Mouse (Mus musculus) midbrain, embryonic 13.5 days (tissue): ENCODE measurements around the gene AI464131. TPM values are rescaled to one million over a fixed set of nuclear protein-coding genes. Genes with fewer than 3 reads are reported as not detected.
A peak's percentile ranks its signal among the peaks of the same experiment; 100 is the strongest.

Experiments
- ATAC-seq: fragments of 200-750 bp; cut with Nextera tagmentation; 2 replicates; pipeline ENCODE4 v1.8.0; 2017; ENCODE audit warnings: mild to moderate bottlenecking, moderate TSS enrichment, moderate library complexity
- H3K27ac ChIP-seq: fragments of 300-500 bp; sonication (generic); 2 replicates; pipeline ENCODE4 v1.5.1; 2015; ENCODE audit warnings: inconsistent platforms, mild to moderate bottlenecking, moderate library complexity
- H3K27me3 ChIP-seq: fragments of 300-500 bp; sonication (generic); 2 replicates; pipeline ENCODE4 v1.6.1; 2015; ENCODE audit warnings: mild to moderate bottlenecking, inconsistent platforms
- H3K36me3 ChIP-seq: fragments of 300-500 bp; sonication (generic); 2 replicates; pipeline ENCODE4 v1.6.1; 2015; ENCODE audit warnings: mild to moderate bottlenecking, inconsistent platforms
- H3K4me1 ChIP-seq: fragments of 300-500 bp; sonication (generic); replicated peaks from 2 replicates; pipeline ENCODE4 v1.6.1; 2015; ENCODE audit warnings: inconsistent platforms
- H3K4me2 ChIP-seq: fragments of 300-500 bp; sonication (generic); replicated peaks from 2 replicates; pipeline ENCODE4 v1.6.1; 2015; ENCODE audit warnings: moderate library complexity, mild to moderate bottlenecking, inconsistent platforms
- H3K4me3 ChIP-seq: fragments of 300-500 bp; sonication (generic); replicated peaks from 2 replicates; pipeline ENCODE4 v1.5.1; 2015; ENCODE audit warnings: mild to moderate bottlenecking, inconsistent platforms
- H3K9ac ChIP-seq: fragments of 300-500 bp; sonication (generic); replicated peaks from 2 replicates; pipeline ENCODE4 v1.6.1; 2015; ENCODE audit warnings: mild to moderate bottlenecking, inconsistent platforms
- H3K9me3 ChIP-seq: fragments of 300-500 bp; sonication (generic); 2 replicates; pipeline ENCODE4 v1.6.1; 2016; ENCODE audit warnings: mild to moderate bottlenecking, inconsistent platforms
- WGBS: fragments of 180-500 bp; shearing (Covaris S2); methylation state at CpG from one replicate; pipeline ENCODE4 v1.1.7; 2015; 5-methylcytosine and 5-hydroxymethylcytosine counted together
- polyA plus RNA-seq: library from polyadenylated mRNA; unstranded; fragments of >200 nt; fragmentation: Nextera tagmentation; extraction: Ambion mirVana; gene quantifications from 2 replicates; pipeline ENCODE4 v1.2.1, GENCODE M21; 2015

The AI464131 gene
- polyA plus RNA-seq, 1 experiment from 2014 or later: 5.5 TPM

GRCm38 (mm10) chr4:41522136-41522535 is 19.3 kb upstream of the AI464131 start:
- Histone ChIP-seq H3K4me1 (peaks cover 20% of the 10 kb centered on the region), H3K27me3 (0 out of 2 replicates have a peak, but pooled peaks cover 3% of the 10 kb centered on the region), H3K36me3 (peaks cover 40% of the 10 kb centered on the region), H3K4me2 (no peak overlapping the region), H3K9ac (no peak overlapping the region), H3K9me3 (no peaks in the 10 kb centered on the region), H3K27ac (no peak overlapping the region), H3K4me3 (no peak overlapping the region)
- ATAC-seq: no peak
- WGBS: 78% methylated on average over 6 of the region's 6 CpGs

- Histone ChIP-seq H3K27ac (no peak overlapping the region), H3K4me3 (no peak overlapping the region)
- 55% methylated on average over 14 of the region's 14 CpGs for WGBS
These were observed 17.8 kb upstream of the AI464131 start for GRCm38 (mm10) chr4:41520641-41521040.

GRCm38 (mm10) chr4:41519195-41519594 is 16.3 kb upstream of the AI464131 start:
- no peak overlapping the region for H3K9ac ChIP-seq
- H3K27ac ChIP-seq: no peak overlapping the region
- no peak overlapping the region for H3K4me3 ChIP-seq
- peaks cover 40% of the 10 kb centered on the region for H3K36me3 ChIP-seq
- no peaks in the 10 kb centered on the region for H3K27me3 ChIP-seq
- ATAC-seq: no peak
- no peaks in the 10 kb centered on the region for H3K9me3 ChIP-seq
- H3K4me1 ChIP-seq: 0 out of 2 replicates have a peak, but pooled peaks cover 5% of the 10 kb centered on the region
- WGBS: 93% methylated on average over 5 of the region's 5 CpGs
- no peak overlapping the region for H3K4me2 ChIP-seq

More at GRCm38 (mm10) chr4:41520641-41521040, 17.8 kb upstream of the AI464131 start:
- no peak for ATAC-seq
- 0 out of 2 replicates have a peak, but pooled peaks cover 3% of the 10 kb centered on the region for H3K27me3 ChIP-seq
- no peak overlapping the region for H3K4me2 ChIP-seq
- H3K9me3 ChIP-seq: no peaks in the 10 kb centered on the region
- H3K36me3 ChIP-seq: peaks cover 40% of the 10 kb centered on the region
- no peak overlapping the region for H3K9ac ChIP-seq
- peaks cover 5% of the 10 kb centered on the region; the same call in 1 of the 2 replicates for H3K4me1 ChIP-seq

- Histone ChIP-seq H3K36me3 (peaks cover 34% of the 10 kb centered on the region), H3K4me2 (no peak overlapping the region), H3K27ac (no peak overlapping the region), H3K4me1 (peaks cover 10% of the 10 kb centered on the region), H3K27me3 (no peaks in the 10 kb centered on the region), H3K9me3 (no peaks in the 10 kb centered on the region), H3K9ac (no peak overlapping the region), H3K4me3 (no peak overlapping the region)
- 82% methylated on average over 7 of the region's 7 CpGs for WGBS
- no peak for ATAC-seq
These were observed 15.5 kb upstream of the AI464131 start for GRCm38 (mm10) chr4:41518349-41518748.

- Histone ChIP-seq H3K9ac (no peak within 1 kb of the TSS), H3K4me2 (no peak within 1 kb of the TSS), H3K27me3 (0 out of 2 replicates have a peak, but pooled peaks cover 3% of the 10 kb centered on the region), H3K36me3 (peaks cover 34% of the 10 kb centered on the region), H3K27ac (no peak within 1 kb of the TSS), H3K4me1 (peaks cover 16% of the 10 kb centered on the region), H3K4me3 (no peak within 1 kb of the TSS), H3K9me3 (no peaks in the 10 kb centered on the region)
- ATAC-seq: no peak
- 94% methylated on average over 2 of the region's 2 CpGs for WGBS
These were observed 14.4 kb upstream of the AI464131 start, which contains the start of gene 1110017D15Rik for GRCm38 (mm10) chr4:41517233-41517632. Gene 1110017D15Rik, minus strand, starts transcription at chr4:41517333.

GRCm38 (mm10) chr4:41513714-41514113 is 10.8 kb upstream of the AI464131 start:
- Histone ChIP-seq H3K9ac (0 out of 2 replicates have a peak overlapping the region, but pooled peaks have one; percentile 8), H3K27me3 (peaks cover 9% of the 10 kb centered on the region; the same call in 1 of the 2 replicates), H3K9me3 (no peaks in the 10 kb centered on the region), H3K4me2 (no peak overlapping the region), H3K36me3 (peaks cover 10% of the 10 kb centered on the region), H3K4me1 (peaks cover 10% of the 10 kb centered on the region), H3K4me3 (no peak overlapping the region), H3K27ac (no peak overlapping the region)
- no peak for ATAC-seq
- 27% methylated on average over 8 of the region's 8 CpGs for WGBS

GRCm38 (mm10) chr4:41513309-41513708 is 10.4 kb upstream of the AI464131 start:
- WGBS: 20% methylated on average over 4 of the region's 4 CpGs
- Histone ChIP-seq H3K4me2 (no peak overlapping the region), H3K27me3 (peaks cover 12% of the 10 kb centered on the region), H3K4me1 (peaks cover 10% of the 10 kb centered on the region), H3K36me3 (peaks cover 6% of the 10 kb centered on the region), H3K4me3 (no peak overlapping the region), H3K27ac (no peak overlapping the region), H3K9ac (0 out of 2 replicates have a peak overlapping the region, but pooled peaks have one; percentile 8), H3K9me3 (no peaks in the 10 kb centered on the region)
- peak; percentile 70 for ATAC-seq

GRCm38 (mm10) chr4:41507998-41508397 is 5.1 kb upstream of the AI464131 start:
- H3K9me3 ChIP-seq: no peaks in the 10 kb centered on the region
- peaks cover 16% of the 10 kb centered on the region for H3K27me3 ChIP-seq
- H3K4me2 ChIP-seq: peak overlapping the region; percentile 76
- H3K4me3 ChIP-seq: no peak overlapping the region
- no peaks in the 10 kb centered on the region for H3K36me3 ChIP-seq
- peaks cover 23% of the 10 kb centered on the region for H3K4me1 ChIP-seq
- H3K9ac ChIP-seq: no peak overlapping the region
- ATAC-seq: no peak
- 42% methylated on average over 7 of the region's 7 CpGs for WGBS
- no peak overlapping the region for H3K27ac ChIP-seq

GRCm38 (mm10) chr4:41507326-41507924 is 4.5 kb upstream of the AI464131 start:
- peak overlapping the region; percentile 59 for H3K27ac ChIP-seq

GRCm38 (mm10) chr4:41506906-41507305 is 4.0 kb upstream of the AI464131 start:
- peak overlapping the region; percentile 82 for H3K9ac ChIP-seq
- no peaks in the 10 kb centered on the region for H3K36me3 ChIP-seq
- under 1% methylated on average over 29 of the region's 29 CpGs for WGBS
- peak overlapping the region; percentile 54 for H3K4me3 ChIP-seq
- no peaks in the 10 kb centered on the region for H3K9me3 ChIP-seq
- H3K27me3 ChIP-seq: peaks cover 19% of the 10 kb centered on the region
- H3K4me1 ChIP-seq: peaks cover 31% of the 10 kb centered on the region
- H3K4me2 ChIP-seq: peak overlapping the region; percentile 76
- H3K27ac ChIP-seq: peak overlapping the region; percentile 59
- ATAC-seq: peak; percentile 79

More at GRCm38 (mm10) chr4:41507326-41507924, 4.5 kb upstream of the AI464131 start:
- H3K9ac ChIP-seq: peak overlapping the region; percentile 82
- H3K27me3 ChIP-seq: peaks cover 13% of the 10 kb centered on the region
- no peaks in the 10 kb centered on the region for H3K9me3 ChIP-seq
- WGBS: under 1% methylated on average over 22 of the region's 22 CpGs
- H3K4me3 ChIP-seq: peak overlapping the region; percentile 54
- peaks cover 26% of the 10 kb centered on the region for H3K4me1 ChIP-seq
- H3K4me2 ChIP-seq: peak overlapping the region; percentile 76
- H3K36me3 ChIP-seq: no peaks in the 10 kb centered on the region
- peak; percentile 21; the same call in 1 of the 2 replicates for ATAC-seq

- peak overlapping the region; percentile 54; the same call in 1 of the 2 replicates for H3K4me3 ChIP-seq
- H3K27me3 ChIP-seq: peaks cover 26% of the 10 kb centered on the region
- peak overlapping the region; percentile 59; the same call in 1 of the 2 replicates for H3K27ac ChIP-seq
- no peaks in the 10 kb centered on the region for H3K9me3 ChIP-seq
- no peaks in the 10 kb centered on the region for H3K36me3 ChIP-seq
- ATAC-seq: no peak
- H3K9ac ChIP-seq: peak overlapping the region; percentile 82; the same call in 1 of the 2 replicates
- H3K4me1 ChIP-seq: peaks cover 35% of the 10 kb centered on the region
- 9% methylated on average over 13 of the region's 13 CpGs for WGBS
- H3K4me2 ChIP-seq: peak overlapping the region; percentile 76
These were observed 3.3 kb upstream of the AI464131 start for GRCm38 (mm10) chr4:41506156-41506555.

- 50% methylated on average over 11 of the region's 11 CpGs for WGBS
- Histone ChIP-seq H3K9ac (no peak overlapping the region), H3K27ac (no peak overlapping the region), H3K36me3 (no peaks in the 10 kb centered on the region), H3K4me3 (no peak overlapping the region), H3K4me2 (no peak overlapping the region), H3K4me1 (peaks cover 35% of the 10 kb centered on the region), H3K27me3 (peaks cover 36% of the 10 kb centered on the region), H3K9me3 (no peaks in the 10 kb centered on the region)
- no peak for ATAC-seq
These were observed 2.3 kb upstream of the AI464131 start for GRCm38 (mm10) chr4:41505131-41505551.
